Mouse (Mus musculus): Measurements from ENCODE around the gene Rnf148.

GRCm38 (mm10) chr6:23655036-23655435, at the start of gene Rnf148:
- no peak for TF ChIP-seq CTCF (IDR thresholded peaks at IDR 0.05)
- TF ChIP-seq POLR2A (IDR thresholded peaks at IDR 0.05; ENCODE audit: insufficient read depth, low read depth, low read length): no peak
